ENCODE assay signal across 15 mouse cellular contexts in genomic region chr10:25299031-25299529, GRCm38 (mm10). TPM values are rescaled to one million over a fixed set of nuclear protein-coding genes. Genes with fewer than 3 reads are reported as not detected.
DNase-seq lines count a peak whose midpoint lies in the region; ATAC-seq lines count a peak whose summit lies in the region.
"Had no signal": no experiment of that assay in that cellular context is flagged by ENCODE, and none has a peak within 500 bp of the region (broad histone marks: within the 10 kb centered on the region; RNA-seq: fewer than 3 reads in every experiment).

No protein-coding gene starts in this region.

- H3K4me2 ChIP-seq in heart, embryonic 13.5 days: peak overlapping the region; percentile 75
- no peak overlapping the region for H3K4me2 ChIP-seq in hindbrain, embryonic 13.5 days
- H3K4me2 ChIP-seq: lung, embryonic 15.5 days; midbrain, embryonic 13.5 days had no signal

- H3K9ac ChIP-seq in heart, embryonic 13.5 days: no peak overlapping the region
- H3K9ac ChIP-seq in hindbrain, embryonic 13.5 days: no peak overlapping the region
- H3K9ac ChIP-seq: lung, embryonic 15.5 days; midbrain, embryonic 13.5 days had no signal

- H3K36me3 ChIP-seq in heart, embryonic 13.5 days: no peaks in the 10 kb centered on the region
- no peaks in the 10 kb centered on the region for H3K36me3 ChIP-seq in hindbrain, embryonic 13.5 days
- H3K36me3 ChIP-seq: G1E; lung, embryonic 15.5 days; midbrain, embryonic 13.5 days had no signal

- H3K4me1 ChIP-seq in heart, embryonic 13.5 days: peaks cover 20% of the 10 kb centered on the region
- H3K4me1 ChIP-seq in brown adipose tissue, adult 24 weeks (ENCODE audit: control insufficient read depth, insufficient read depth, insufficient read length, low read length): peaks cover 13% of the 10 kb centered on the region
- peaks cover 10% of the 10 kb centered on the region for H3K4me1 ChIP-seq in hindbrain, embryonic 13.5 days (replicated peaks)

- H3K27ac ChIP-seq in heart, embryonic 13.5 days (replicated peaks): peak overlapping the region; percentile 95; the same call in 1 of the 2 replicates
- H3K27ac ChIP-seq in brown adipose tissue, adult 24 weeks (replicated peaks; ENCODE audit: low read depth, low read length): peak overlapping the region; percentile 94
- H3K27ac ChIP-seq in hindbrain, embryonic 13.5 days: no peak overlapping the region
- H3K27ac ChIP-seq: midbrain, embryonic 13.5 days had no signal

- no peaks in the 10 kb centered on the region for H3K27me3 ChIP-seq in heart, embryonic 13.5 days (replicated peaks)
- H3K27me3 ChIP-seq in hindbrain, embryonic 13.5 days: no peaks in the 10 kb centered on the region
- H3K27me3 ChIP-seq: lung, embryonic 15.5 days had no signal

- peak overlapping the region; percentile 76 for H3K4me3 ChIP-seq in heart, embryonic 13.5 days
- no peak overlapping the region for H3K4me3 ChIP-seq in brown adipose tissue, adult 24 weeks (ENCODE audit: insufficient read depth, low read depth, low read length)
- H3K4me3 ChIP-seq in hindbrain, embryonic 13.5 days: no peak overlapping the region
- H3K4me3 ChIP-seq: lung, embryonic 15.5 days; midbrain, embryonic 13.5 days had no signal

- no peak for DNase-seq in heart, postnatal 4 days
- DNase-seq in lung, postnatal 10 days: no peak
- DNase-seq in lung, postnatal 36 days: no peak
- DNase-seq: adrenal gland, postnatal 36 days; cerebellum, adult 2 months; gastrocnemius, postnatal 25 days; kidney, postnatal 10 days had no signal

- WGBS in heart, embryonic 13.5 days: 80% methylated on average over 15 of the region's 15 CpGs
- 94% methylated on average over 15 of the region's 15 CpGs for WGBS in hindbrain, embryonic 13.5 days

- H3K9me3 ChIP-seq in heart, embryonic 13.5 days: no peaks in the 10 kb centered on the region
- no peaks in the 10 kb centered on the region for H3K9me3 ChIP-seq in hindbrain, embryonic 13.5 days
- H3K9me3 ChIP-seq: G1E; lung, embryonic 15.5 days; midbrain, embryonic 13.5 days had no signal

- 0 out of 2 replicates have a peak, but pooled peaks have one; percentile 16 for ATAC-seq in heart, embryonic 13.5 days (ENCODE audit: extremely low read depth, insufficient number of reproducible peaks, low FRiP score, low TSS enrichment)
- ATAC-seq in erythroid progenitor cell, adult 5-6 weeks (replicated peaks; ENCODE audit: low FRiP score, poor library complexity, severe bottlenecking): peak; percentile 83
- peak; percentile 77 for ATAC-seq in megakaryocyte-erythroid progenitor cell, adult 5-6 weeks (replicated peaks; ENCODE audit: low FRiP score, low TSS enrichment, poor library complexity, severe bottlenecking)
- no peak for ATAC-seq in hindbrain, embryonic 13.5 days (ENCODE audit: low FRiP score)
- ATAC-seq: midbrain, embryonic 13.5 days had no signal

RNA-seq across cellular contexts. Expression of gene Akap7, which starts 8.6 kb away (rescaled TPM):
- polyA plus RNA-seq in heart, embryonic 13.5 days (2015; fragmentation: Nextera tagmentation; extraction: Ambion mirVana): 23.6 and 26.2 TPM in 2 replicates
- 10 to 100 TPM; 48.1 to 52.5 TPM for total RNA-seq in heart, postnatal 4 days (2021)
- polyA plus RNA-seq in brown adipose tissue, adult 24 weeks (2012; ENCODE audit: insufficient read depth, insufficient read length, missing spikeins): 86.7 and 140 TPM in 2 replicates
- 77.8 and 87.2 TPM in 2 replicates for total RNA-seq in erythroid progenitor cell, adult 5-6 weeks (2015; ENCODE audit: low replicate concordance)
- 80.0 and 82.3 TPM in 2 replicates for total RNA-seq in erythroid progenitor cell, adult 5-6 weeks (2017; ENCODE audit: low replicate concordance)
- 7.4 and 21.6 TPM in 2 replicates for total RNA-seq in megakaryocyte-erythroid progenitor cell, adult 5-6 weeks (2014; fragmentation: Nextera tagmentation)
- total RNA-seq in megakaryocyte-erythroid progenitor cell, adult 5-6 weeks (2017): 10.1 and 24.6 TPM in 2 replicates
- 28.1 and 31.5 TPM in 2 replicates for polyA plus RNA-seq in hindbrain, embryonic 13.5 days (2015; fragmentation: Nextera tagmentation; extraction: Ambion mirVana)
- polyA plus RNA-seq: G1E had no signal
